Mouse (Mus musculus): ENCODE results near the gene Gpc5. TPM values are rescaled to one million over a fixed set of nuclear protein-coding genes. Genes with fewer than 3 reads are reported as not detected.

The Gpc5 gene
- total and polyA plus RNA-seq, 2 experiments: not detected

DNA sequence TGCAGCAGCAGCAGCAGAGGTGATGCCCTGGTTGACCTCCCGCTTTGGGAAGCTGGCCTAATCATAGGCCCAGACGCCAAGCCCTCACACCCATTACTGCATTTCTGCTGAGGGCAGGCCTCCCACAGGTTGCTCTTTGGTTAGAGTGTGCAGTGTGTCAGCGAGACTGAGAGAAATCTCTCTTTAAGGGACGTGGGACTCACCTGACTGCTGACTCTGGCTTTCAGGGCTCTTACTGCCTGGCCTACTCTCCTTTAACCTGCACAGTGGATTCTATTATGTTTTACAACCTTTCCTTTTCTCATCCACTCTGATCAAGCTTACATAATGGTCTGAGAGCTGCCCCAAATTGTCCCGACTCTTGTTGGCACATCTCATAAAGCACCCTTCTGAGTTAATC, 234.4 kb downstream of the Gpc5 start:
- H3K27ac ChIP-seq (replicated peaks; ENCODE audit: insufficient read depth, low read depth, low read length): no peak overlapping the region
- no peak for TF ChIP-seq CTCF (IDR thresholded peaks at IDR 0.05; ENCODE audit: low read depth, low read length)
- TF ChIP-seq POLR2A (IDR thresholded peaks at IDR 0.05; ENCODE audit: extremely low read depth, insufficient read depth, low read length): no peak
- H3K9ac ChIP-seq (ENCODE audit: low read depth, low read length): no peak overlapping the region
- H3K4me3 ChIP-seq (ENCODE audit: insufficient read depth, low read depth, low read length): no peak overlapping the region
- H3K27me3 ChIP-seq (ENCODE audit: control insufficient read depth, insufficient read depth, low read length): no peaks in the 10 kb centered on the region
- WGBS: 65% methylated on average over 5 of the region's 5 CpGs
- H3K4me1 ChIP-seq (ENCODE audit: control insufficient read depth, insufficient read depth, low read length): no peaks in the 10 kb centered on the region
- no peaks in the 10 kb centered on the region for H3K79me2 ChIP-seq (ENCODE audit: control insufficient read depth, insufficient read depth, low read length)
- H3K36me3 ChIP-seq (ENCODE audit: control insufficient read depth, insufficient read depth, low read length): no peaks in the 10 kb centered on the region
- DNase-seq (ENCODE audit: extremely low read depth, low read depth, low spot score): no peak

DNA sequence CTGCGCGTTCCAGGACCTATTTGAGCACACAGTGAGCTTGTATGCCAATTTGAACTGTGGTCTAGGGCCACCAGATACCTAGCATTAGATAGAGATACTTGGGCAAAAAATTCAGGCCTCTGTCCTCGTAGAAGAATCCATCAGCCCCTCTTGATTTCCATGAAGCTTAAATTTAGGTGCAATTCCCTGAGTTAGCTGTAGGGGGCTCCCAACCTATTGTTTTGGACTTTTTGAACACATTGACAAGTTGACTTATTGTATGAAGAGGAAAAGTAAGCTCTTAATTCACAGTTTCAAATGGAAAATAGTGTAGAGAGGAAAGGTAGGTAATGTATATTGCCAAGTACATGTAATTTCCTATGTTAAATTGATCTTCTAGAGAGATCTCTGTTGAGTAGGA, 247.1 kb downstream of the Gpc5 start:
- H3K79me2 ChIP-seq (ENCODE audit: control insufficient read depth, insufficient read depth, low read length): no peaks in the 10 kb centered on the region
- H3K36me3 ChIP-seq (ENCODE audit: control insufficient read depth, insufficient read depth, low read length): no peaks in the 10 kb centered on the region
- H3K4me1 ChIP-seq (ENCODE audit: control insufficient read depth, insufficient read depth, low read length): no peaks in the 10 kb centered on the region
- TF ChIP-seq CTCF (IDR thresholded peaks at IDR 0.05; ENCODE audit: low read depth, low read length) (no peak), POLR2A (IDR thresholded peaks at IDR 0.05; ENCODE audit: extremely low read depth, insufficient read depth, low read length) (no peak)
- no peak overlapping the region for H3K9ac ChIP-seq (ENCODE audit: low read depth, low read length)
- WGBS: 77% methylated on average over 3 of the region's 3 CpGs
- no peak overlapping the region for H3K4me3 ChIP-seq (ENCODE audit: insufficient read depth, low read depth, low read length)
- H3K27ac ChIP-seq (replicated peaks; ENCODE audit: insufficient read depth, low read depth, low read length): no peak overlapping the region
- DNase-seq (ENCODE audit: extremely low read depth, low read depth, low spot score): no peak
- no peaks in the 10 kb centered on the region for H3K27me3 ChIP-seq (ENCODE audit: control insufficient read depth, insufficient read depth, low read length)

DNA sequence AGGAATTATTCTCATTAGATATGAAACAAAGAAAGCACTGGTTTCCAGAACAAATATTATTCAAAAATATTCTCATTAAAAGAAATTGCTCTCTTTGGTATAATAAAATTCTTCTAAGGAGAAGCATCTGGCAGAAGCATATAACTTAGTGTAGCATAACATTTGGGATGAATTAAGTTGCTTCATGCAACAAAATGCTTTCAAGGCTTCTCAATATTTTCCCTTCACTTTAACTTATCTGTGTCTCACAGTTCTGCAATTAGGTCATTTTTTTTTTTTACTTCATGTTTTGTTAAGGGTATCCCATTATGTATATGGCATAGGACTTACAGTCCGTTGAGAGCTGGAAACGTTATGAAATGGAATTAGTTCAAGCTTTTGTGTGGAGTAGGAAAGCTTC, 250.6 kb downstream of the Gpc5 start:
- Histone ChIP-seq H3K4me3 (ENCODE audit: insufficient read depth, low read depth, low read length) (no peak overlapping the region), H3K9ac (ENCODE audit: low read depth, low read length) (no peak overlapping the region), H3K4me1 (ENCODE audit: control insufficient read depth, insufficient read depth, low read length) (no peaks in the 10 kb centered on the region), H3K79me2 (ENCODE audit: control insufficient read depth, insufficient read depth, low read length) (no peaks in the 10 kb centered on the region), H3K27ac (replicated peaks; ENCODE audit: insufficient read depth, low read depth, low read length) (no peak overlapping the region), H3K27me3 (ENCODE audit: control insufficient read depth, insufficient read depth, low read length) (no peaks in the 10 kb centered on the region), H3K36me3 (ENCODE audit: control insufficient read depth, insufficient read depth, low read length) (no peaks in the 10 kb centered on the region)
- WGBS: 74% methylated on average over 2 of the region's 2 CpGs
- no peak for DNase-seq (ENCODE audit: extremely low read depth, low read depth, low spot score)
- TF ChIP-seq CTCF (IDR thresholded peaks at IDR 0.05; ENCODE audit: low read depth, low read length) (no peak), POLR2A (IDR thresholded peaks at IDR 0.05; ENCODE audit: extremely low read depth, insufficient read depth, low read length) (no peak)

GRCm38 (mm10) chr14:115349448-115349847, 257.4 kb downstream of the Gpc5 start:
- DNase-seq (ENCODE audit: extremely low read depth, low read depth, low spot score): no peak
- H3K4me3 ChIP-seq (ENCODE audit: insufficient read depth, low read depth, low read length): no peak overlapping the region
- no peaks in the 10 kb centered on the region for H3K27me3 ChIP-seq (ENCODE audit: control insufficient read depth, insufficient read depth, low read length)
- H3K9ac ChIP-seq (ENCODE audit: low read depth, low read length): no peak overlapping the region
- H3K27ac ChIP-seq (replicated peaks; ENCODE audit: insufficient read depth, low read depth, low read length): no peak overlapping the region
- H3K79me2 ChIP-seq (ENCODE audit: control insufficient read depth, insufficient read depth, low read length): no peaks in the 10 kb centered on the region
- 84% methylated on average over 3 of the region's 3 CpGs for WGBS
- TF ChIP-seq POLR2A (IDR thresholded peaks at IDR 0.05; ENCODE audit: extremely low read depth, insufficient read depth, low read length) (no peak), CTCF (IDR thresholded peaks at IDR 0.05; ENCODE audit: low read depth, low read length) (no peak)
- no peaks in the 10 kb centered on the region for H3K4me1 ChIP-seq (ENCODE audit: control insufficient read depth, insufficient read depth, low read length)
- H3K36me3 ChIP-seq (ENCODE audit: control insufficient read depth, insufficient read depth, low read length): no peaks in the 10 kb centered on the region

DNA sequence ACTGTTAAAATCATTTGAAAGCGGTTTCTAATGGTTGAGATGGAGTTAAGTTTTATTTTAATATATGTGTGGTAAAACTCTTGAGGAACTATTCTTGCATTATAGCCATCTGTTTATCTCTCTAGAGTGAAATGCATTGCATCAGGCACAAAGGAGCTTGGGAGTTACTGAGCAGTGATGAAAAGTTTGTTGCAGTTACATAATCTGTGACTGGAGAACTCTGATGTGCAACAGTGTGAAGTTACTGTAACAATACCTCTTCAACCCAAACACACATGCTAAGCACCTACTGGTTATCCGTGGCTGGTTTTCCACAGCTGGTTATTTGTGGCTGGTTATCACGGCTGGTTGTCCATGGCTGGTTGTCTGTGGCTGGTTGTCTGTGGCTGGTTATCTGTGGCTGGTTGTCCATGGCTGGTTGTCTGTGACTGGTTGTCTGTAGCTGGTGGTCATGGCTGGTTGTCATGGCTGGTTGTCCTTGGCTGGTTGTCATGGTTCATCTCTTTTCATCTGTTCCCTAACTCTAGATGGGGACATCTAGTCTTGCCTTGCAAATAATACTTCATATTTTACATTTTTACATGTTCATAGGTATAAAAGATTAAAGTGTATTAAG, 273.4 kb downstream of the Gpc5 start:
- no peak overlapping the region for H3K4me3 ChIP-seq (ENCODE audit: insufficient read depth, low read depth, low read length)
- DNase-seq (ENCODE audit: extremely low read depth, low read depth, low spot score): no peak
- 93% methylated on average over 3 of the region's 3 CpGs for WGBS

DNA sequence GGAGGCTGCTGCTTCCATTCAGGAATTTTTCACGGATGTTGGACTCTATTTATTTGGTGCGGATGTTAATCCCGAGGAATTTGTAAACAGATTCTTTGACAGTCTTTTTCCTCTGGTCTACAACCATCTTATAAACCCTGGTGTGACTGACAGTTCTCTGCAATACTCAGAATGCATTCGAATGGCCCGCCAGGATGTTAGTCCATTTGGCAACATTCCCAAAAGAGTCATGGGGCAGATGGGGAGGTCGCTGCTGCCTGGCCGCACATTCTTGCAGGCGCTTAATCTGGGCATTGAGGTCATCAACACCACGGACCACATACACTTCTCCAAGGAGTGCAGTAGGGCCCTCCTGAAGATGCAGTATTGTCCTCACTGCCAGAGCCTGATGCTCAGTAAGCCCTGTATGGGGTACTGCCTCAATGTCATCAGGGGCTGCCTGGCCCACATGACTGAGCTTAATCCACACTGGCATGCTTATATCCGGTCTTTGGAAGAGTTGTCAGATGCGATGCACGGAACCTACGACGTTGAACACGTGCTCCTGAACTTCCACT, 277.7 kb downstream of the Gpc5 start:
- Histone ChIP-seq H3K9ac (ENCODE audit: low read depth, low read length) (no peak overlapping the region), H3K4me1 (ENCODE audit: control insufficient read depth, insufficient read depth, low read length) (no peaks in the 10 kb centered on the region), H3K79me2 (ENCODE audit: control insufficient read depth, insufficient read depth, low read length) (no peaks in the 10 kb centered on the region), H3K27ac (replicated peaks; ENCODE audit: insufficient read depth, low read depth, low read length) (no peak overlapping the region), H3K4me3 (ENCODE audit: insufficient read depth, low read depth, low read length) (no peak overlapping the region), H3K27me3 (ENCODE audit: control insufficient read depth, insufficient read depth, low read length) (no peaks in the 10 kb centered on the region), H3K36me3 (ENCODE audit: control insufficient read depth, insufficient read depth, low read length) (no peaks in the 10 kb centered on the region)
- TF ChIP-seq POLR2A (IDR thresholded peaks at IDR 0.05; ENCODE audit: extremely low read depth, insufficient read depth, low read length): no peak
- TF ChIP-seq CTCF (IDR thresholded peaks at IDR 0.05; ENCODE audit: low read depth, low read length): no peak
- WGBS: 77% methylated on average over 15 of the region's 15 CpGs
- no peak for DNase-seq (ENCODE audit: extremely low read depth, low read depth, low spot score)

More for the DNA sequence above, 273.4 kb downstream of the Gpc5 start:
- no peak overlapping the region for H3K27ac ChIP-seq (replicated peaks; ENCODE audit: insufficient read depth, low read depth, low read length)
- H3K36me3 ChIP-seq (ENCODE audit: control insufficient read depth, insufficient read depth, low read length): no peaks in the 10 kb centered on the region
- no peaks in the 10 kb centered on the region for H3K27me3 ChIP-seq (ENCODE audit: control insufficient read depth, insufficient read depth, low read length)
- no peaks in the 10 kb centered on the region for H3K4me1 ChIP-seq (ENCODE audit: control insufficient read depth, insufficient read depth, low read length)
- TF ChIP-seq CTCF (IDR thresholded peaks at IDR 0.05; ENCODE audit: low read depth, low read length): no peak
- TF ChIP-seq POLR2A (IDR thresholded peaks at IDR 0.05; ENCODE audit: extremely low read depth, insufficient read depth, low read length): no peak
- no peaks in the 10 kb centered on the region for H3K79me2 ChIP-seq (ENCODE audit: control insufficient read depth, insufficient read depth, low read length)
- H3K9ac ChIP-seq (ENCODE audit: low read depth, low read length): no peak overlapping the region
